ENCODE assay signal across 10 mouse cellular contexts in genomic region chr11:119618763-119619162, GRCm38 (mm10). TPM values are rescaled to one million over a fixed set of nuclear protein-coding genes. Genes with fewer than 3 reads are reported as not detected.
DNase-seq lines count a peak whose midpoint lies in the region; ATAC-seq and TF ChIP-seq lines count a peak whose summit lies in the region.
"Had no signal": no experiment of that assay in that cellular context is flagged by ENCODE, and none has a peak within 500 bp of the region (broad histone marks: within the 10 kb centered on the region; RNA-seq: fewer than 3 reads in every experiment).

No protein-coding gene starts in this region.

- 33% methylated on average over 5 of the region's 5 CpGs for WGBS in liver, embryonic 14.5 days (ENCODE audit: insufficient replicate concordance)

- DNase-seq in adrenal gland, adult 18-20 months (ENCODE audit: low spot score in 2 of 2) = peak; percentile 69 to 73
- DNase-seq in adrenal gland, postnatal 4 days (ENCODE audit: low spot score in 2 of 2) = no peak
- DNase-seq in left cerebral cortex, adult 18-20 months (ENCODE audit: low spot score in 2 of 2) = peak; percentile 63 to 81
- DNase-seq in left cerebral cortex, adult 11 months (ENCODE audit: low spot score) = no peak
- peak; percentile 64 for DNase-seq in ZHBTc4 (ENCODE audit: low read depth, low spot score)
- DNase-seq in embryo, embryonic 10.5 days (ENCODE audit: low spot score) = peak; percentile 77
- no peak for DNase-seq in liver, embryonic 14.5 days (ENCODE audit: low read depth in 3 of 3, low spot score in 3 of 3)
- peak; percentile 11 to 66 for DNase-seq in thymus, postnatal 10 days (ENCODE audit: low spot score in 2 of 2)

- H3K9ac ChIP-seq in liver, embryonic 14.5 days (replicated peaks) = no peak overlapping the region
- H3K9ac ChIP-seq: heart, embryonic 13.5 days; midbrain, embryonic 12.5 days had no signal

- ATAC-seq in liver, embryonic 14.5 days (ENCODE audit: insufficient read depth) = no peak

- no peaks in the 10 kb centered on the region for H3K27me3 ChIP-seq in liver, embryonic 14.5 days (ENCODE audit: control insufficient read depth, insufficient read depth, low read length)
- H3K27me3 ChIP-seq: heart, embryonic 13.5 days; midbrain, embryonic 12.5 days had no signal

- peaks cover 3 to 11% of the 10 kb centered on the region in 2 experiments; a peak in 3 of 4 replicates for H3K4me1 ChIP-seq in liver, embryonic 14.5 days (replicated peaks; ENCODE audit: control insufficient read depth in 2 of 2, insufficient read depth in 2 of 2, low read length in 1 of 2)
- H3K4me1 ChIP-seq: midbrain, embryonic 12.5 days had no signal

- TF ChIP-seq EP300 in liver, embryonic 14.5 days (IDR thresholded peaks at IDR 0.05; ENCODE audit: low read depth) = no peak

- no peaks in the 10 kb centered on the region for H3K9me3 ChIP-seq in liver, embryonic 14.5 days (ENCODE audit: control insufficient read depth, low read length)
- H3K9me3 ChIP-seq: heart, embryonic 13.5 days; midbrain, embryonic 12.5 days had no signal

- TF ChIP-seq CTCF in liver, embryonic 14.5 days (IDR thresholded peaks at IDR 0.05; ENCODE audit: low read depth) = peak; percentile 68

- no peak overlapping the region for H3K27ac ChIP-seq in liver, embryonic 14.5 days
- H3K27ac ChIP-seq: heart, embryonic 13.5 days; midbrain, embryonic 12.5 days had no signal

- H3K4me2 ChIP-seq in liver, embryonic 14.5 days (ENCODE audit: low read depth) = no peak overlapping the region
- H3K4me2 ChIP-seq: heart, embryonic 13.5 days; midbrain, embryonic 12.5 days had no signal

- H3K4me3 ChIP-seq in liver, embryonic 14.5 days (ENCODE audit: insufficient read depth in 1 of 2, low read depth in 2 of 2, low read length in 2 of 2) = no peak overlapping the region
- H3K4me3 ChIP-seq: heart, embryonic 13.5 days; midbrain, embryonic 12.5 days had no signal

- H3K36me3 ChIP-seq in liver, embryonic 14.5 days (replicated peaks; ENCODE audit: control insufficient read depth, insufficient read depth, low read depth) = no peaks in the 10 kb centered on the region
- H3K36me3 ChIP-seq: heart, embryonic 13.5 days; midbrain, embryonic 12.5 days had no signal

RNA-seq across cellular contexts. Expression of gene Rptor, which starts 16.1 kb away (rescaled TPM):
- total RNA-seq in adrenal gland, adult 18-20 months (2021) = 10 to 100 TPM; 44.4 to 50.2 TPM
- 10 to 100 TPM; 53.1 to 56.7 TPM for total RNA-seq in adrenal gland, postnatal 4 days (2021)
- total RNA-seq in left cerebral cortex, adult 18-20 months (2021) = 10 to 100 TPM; 63.1 to 64.1 TPM
- 5.7 and 5.8 TPM in 2 replicates for polyA plus RNA-seq in liver, embryonic 14.5 days (2012; rRNA removed)
- 3.7 and 4.1 TPM in 2 replicates for polyA plus RNA-seq in liver, embryonic 14.5 days (2014; fragmentation: Nextera tagmentation; extraction: Ambion mirVana)

Comparison
In these comparisons a context has a peak if more than half of its experiments do, and no peak if none do; other contexts are left out.
1. DNase-seq: peak in adrenal gland, adult 18-20 months (2 of 2), left cerebral cortex, adult 18-20 months (2 of 2), ZHBTc4 (single experiment), embryo, embryonic 10.5 days (single experiment) and thymus, postnatal 10 days (2 of 2); none in adrenal gland, postnatal 4 days (0 of 2), left cerebral cortex, adult 11 months (single experiment) and liver, embryonic 14.5 days (0 of 3).